Mouse (Mus musculus): ENCODE measurements around the gene Arhgap15.

GRCm38 (mm10) chr2:44084471-44084870 lies 335.8 kb downstream of the Arhgap15 start:
- TF ChIP-seq CTCF (IDR thresholded peaks at IDR 0.05; ENCODE audit: low read depth, low read length) (no peak), TAL1 (conservative IDR thresholded peaks at IDR 0.05; ENCODE audit: low read depth, low read length) (no peak), GATA1 (IDR thresholded peaks at IDR 0.05; ENCODE audit: borderline replicate concordance, low read length) (no peak), GATA2 (IDR thresholded peaks at IDR 0.05; ENCODE audit: borderline replicate concordance, low read depth, low read length) (no peak)

All from G1E (cell line).